Mouse (Mus musculus) megakaryocyte, embryonic 14.5 days (primary cell): ENCODE results near the gene Ugt3a2.

Experiments
- FLI1 ChIP-seq: IDR thresholded peaks from 2 replicates; pipeline ENCODE4 v1.6.1; 2012; ENCODE audit warnings: low read length, inconsistent platforms, mixed read lengths
- GATA1 ChIP-seq: IDR thresholded peaks from 3 replicates; pipeline ENCODE4 v1.6.1; 2012; ENCODE audit warnings: mixed read lengths, low read length, inconsistent platforms, borderline replicate concordance

DNA sequence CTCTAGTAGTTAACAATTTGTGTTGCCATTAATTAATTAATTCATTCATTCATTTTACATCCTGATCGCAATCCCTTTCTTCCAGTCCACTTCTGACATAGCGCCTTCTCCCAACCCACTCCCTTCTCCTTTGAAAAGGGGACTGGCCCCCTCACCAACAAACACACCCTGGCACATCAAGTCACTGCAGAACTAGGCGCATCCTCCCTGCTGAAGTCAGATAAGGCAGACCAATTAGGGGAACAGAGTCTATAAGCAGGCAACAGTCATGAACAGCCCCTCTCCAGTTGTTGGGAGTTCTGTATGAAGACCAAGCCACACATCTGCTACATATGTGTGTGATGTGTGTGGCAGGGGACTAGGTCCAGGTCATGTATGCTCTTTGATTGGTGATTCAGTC is 33.4 kb downstream of the Ugt3a2 start:
- no peak for TF ChIP-seq GATA1
- no peak for TF ChIP-seq FLI1
